Mouse (Mus musculus): ENCODE measurements around the gene Fry. TPM values are rescaled to one million over a fixed set of nuclear protein-coding genes. Genes with fewer than 3 reads are reported as not detected.

Gene Fry
- total RNA-seq, 2 experiments from 2014 or later, result 41.0 to 43.4 TPM

- no peak for DNase-seq (ENCODE audit: low spot score in 2 of 2)
Observed at GRCm38 (mm10) chr5:150265005-150265404, 146.6 kb downstream of the Fry start.

GRCm38 (mm10) chr5:150265953-150266352 is 147.5 kb downstream of the Fry start:
- no peak for DNase-seq (ENCODE audit: low spot score in 2 of 2)

GRCm38 (mm10) chr5:150268261-150268660 is 149.8 kb downstream of the Fry start:
- DNase-seq (ENCODE audit: low spot score in 2 of 2), result no peak

GRCm38 (mm10) chr5:150270468-150270867 is 152.0 kb downstream of the Fry start:
- no peak for DNase-seq (ENCODE audit: low spot score in 2 of 2)

- no peak for DNase-seq (ENCODE audit: low spot score in 2 of 2)
Observed at GRCm38 (mm10) chr5:150272173-150272572, 153.7 kb downstream of the Fry start.

GRCm38 (mm10) chr5:150275314-150275713 is 156.9 kb downstream of the Fry start:
- DNase-seq (ENCODE audit: low spot score in 2 of 2), result no peak

- DNase-seq (ENCODE audit: low spot score in 2 of 2), result no peak
Observed at GRCm38 (mm10) chr5:150276611-150277010, 158.2 kb downstream of the Fry start.

- DNase-seq (ENCODE audit: low spot score in 2 of 2), result no peak
Observed at GRCm38 (mm10) chr5:150279387-150279786, 160.9 kb downstream of the Fry start.

- DNase-seq (ENCODE audit: low spot score in 2 of 2), result no peak
Observed at GRCm38 (mm10) chr5:150281084-150281483, 162.6 kb downstream of the Fry start.

- DNase-seq (ENCODE audit: low spot score in 2 of 2), result no peak
Observed at GRCm38 (mm10) chr5:150282091-150282490, 163.6 kb downstream of the Fry start.

- DNase-seq (ENCODE audit: low spot score in 2 of 2), result no peak
Observed at GRCm38 (mm10) chr5:150287949-150288348, 169.5 kb downstream of the Fry start.

- no peak for DNase-seq (ENCODE audit: low spot score in 2 of 2)
Observed at GRCm38 (mm10) chr5:150289611-150290010, 171.2 kb downstream of the Fry start.

GRCm38 (mm10) chr5:150290494-150291199 is 172.2 kb downstream of the Fry start:
- no peak for DNase-seq (ENCODE audit: low spot score in 2 of 2)

GRCm38 (mm10) chr5:150291216-150291615 is 172.8 kb downstream of the Fry start:
- no peak for DNase-seq (ENCODE audit: low spot score in 2 of 2)

- no peak for DNase-seq (ENCODE audit: low spot score in 2 of 2)
Observed at GRCm38 (mm10) chr5:150292186-150292585, 173.7 kb downstream of the Fry start.

GRCm38 (mm10) chr5:150294306-150294705 is 175.9 kb downstream of the Fry start:
- DNase-seq (ENCODE audit: low spot score in 2 of 2), result no peak

- no peak for DNase-seq (ENCODE audit: low spot score in 2 of 2)
Observed at GRCm38 (mm10) chr5:150295096-150295495, 176.7 kb downstream of the Fry start.

- DNase-seq (ENCODE audit: low spot score in 2 of 2), result no peak
Observed at GRCm38 (mm10) chr5:150298969-150299368, 180.5 kb downstream of the Fry start.

GRCm38 (mm10) chr5:150302123-150302522 is 183.7 kb downstream of the Fry start:
- DNase-seq (ENCODE audit: low spot score in 2 of 2), result no peak

GRCm38 (mm10) chr5:150302996-150303395 is 184.6 kb downstream of the Fry start:
- no peak for DNase-seq (ENCODE audit: low spot score in 2 of 2)

- no peak for DNase-seq (ENCODE audit: low spot score in 2 of 2)
Observed at GRCm38 (mm10) chr5:150306497-150306896, 188.1 kb downstream of the Fry start.

GRCm38 (mm10) chr5:150313229-150313628 is 194.8 kb downstream of the Fry start:
- no peak for DNase-seq (ENCODE audit: low spot score in 2 of 2)

GRCm38 (mm10) chr5:150314582-150314981 is 196.1 kb downstream of the Fry start:
- no peak for DNase-seq (ENCODE audit: low spot score in 2 of 2)

Measured in adrenal gland, postnatal 4 days (tissue).